Mouse (Mus musculus) cerebellum, adult 8-10 months (tissue): ENCODE results near the gene Scgb1b24.

Experiments used
- DNase-seq: peaks from one replicate; pipeline ENCODE4 v3.0.0; 2022

Gene Scgb1b24

GRCm38 (mm10) chr7:33743499-33743898, at the start of gene Scgb1b24:
Gene Scgb1b24 (plus strand): TSS chr7:33743799.
- DNase-seq: no peak

GRCm38 (mm10) chr7:33739212-33739611, 4.4 kb upstream of the Scgb1b24 start, which contains the start of gene Scgb2b24:
Gene Scgb2b24 (minus strand): TSS chr7:33739312.
- no peak for DNase-seq
